Mouse (Mus musculus) olfactory bulb, adult 2 months (tissue): ENCODE results near the gene Crtam.

Source experiments
- CTCF ChIP-seq: fragments of 200-500 bp; IDR thresholded peaks from 2 replicates; pipeline ENCODE4 v1.5.1; 2012; ENCODE audit warnings: low read depth, mild to moderate bottlenecking, low read length, moderate library complexity; ENCODE audit not compliant: insufficient read depth
- POLR2A ChIP-seq: fragments of 200-500 bp; IDR thresholded peaks from 2 replicates; pipeline ENCODE4 v1.6.1; 2012; ENCODE audit warnings: mild to moderate bottlenecking, low read depth, low read length, moderate library complexity; ENCODE audit not compliant: insufficient read depth

DNA sequence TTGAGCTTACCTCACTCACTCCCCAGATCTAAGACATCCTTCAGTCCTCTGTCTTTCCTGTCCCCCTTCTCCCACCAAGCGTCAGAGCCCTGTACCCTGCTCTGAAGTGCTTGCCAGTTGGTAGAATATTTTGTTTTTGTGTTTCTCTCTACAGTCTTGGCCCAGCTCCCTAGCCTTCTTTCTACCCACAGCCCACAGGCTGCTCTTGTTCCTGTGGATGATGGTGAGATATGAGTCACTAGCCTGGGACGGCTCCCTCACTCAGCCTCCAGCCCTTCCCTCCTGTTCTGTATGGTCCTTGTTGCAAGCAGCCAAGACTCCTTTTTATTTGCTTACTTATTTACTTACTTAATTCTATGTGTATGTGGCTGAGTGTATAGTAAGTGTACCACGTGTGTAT lies 16.1 kb upstream of the Crtam start:
- TF ChIP-seq POLR2A (no peak), CTCF (no peak)
